Mouse (Mus musculus) lung, adult 2 months (tissue): Measurements from ENCODE around the gene Mfsd5. TPM values are rescaled to one million over a fixed set of nuclear protein-coding genes. Genes with fewer than 3 reads are reported as not detected.

ENCODE experiments used
- DNase-seq: peaks from one replicate; pipeline ENCODE4 v3.0.0; 2022
- H3K4me1 ChIP-seq: fragments of 200-500 bp; 2 replicates; pipeline ENCODE4 v1.6.1; 2011; ENCODE audit warnings: low read length; ENCODE audit not compliant: control insufficient read depth, insufficient read depth
- H3K4me3 ChIP-seq: fragments of 200-500 bp; replicated peaks from 2 replicates; pipeline ENCODE3; 2011; ENCODE audit warnings: low read depth, mild to moderate bottlenecking, control low read depth, low read length; ENCODE audit errors: extremely low read depth
- CTCF ChIP-seq: fragments of 200-500 bp; IDR thresholded peaks from 2 replicates; pipeline ENCODE4 v1.5.1; 2011; ENCODE audit warnings: mild to moderate bottlenecking, low read length, control low read depth; ENCODE audit not compliant: insufficient read depth
- POLR2A ChIP-seq: fragments of 200-500 bp; IDR thresholded peaks from 2 replicates; pipeline ENCODE4 v1.6.1; 2011; ENCODE audit warnings: low read depth, mild to moderate bottlenecking, control low read depth, low read length, borderline replicate concordance; ENCODE audit errors: extremely low read depth
- WGBS: fragments of 180-500 bp; shearing (Covaris S2); methylation state at CpG from one replicate; pipeline ENCODE4 v1.1.7; 2018; 5-methylcytosine and 5-hydroxymethylcytosine counted together
- polyA plus RNA-seq: library from polyadenylated mRNA; depleted of rRNA; stranded (reverse); fragments of >200 nt; gene quantifications from 2 replicates; pipeline ENCODE4 v1.2.3, GENCODE M21; 2012

Gene Mfsd5
- polyA plus RNA-seq, 1 experiment = 95.4 TPM

DNA sequence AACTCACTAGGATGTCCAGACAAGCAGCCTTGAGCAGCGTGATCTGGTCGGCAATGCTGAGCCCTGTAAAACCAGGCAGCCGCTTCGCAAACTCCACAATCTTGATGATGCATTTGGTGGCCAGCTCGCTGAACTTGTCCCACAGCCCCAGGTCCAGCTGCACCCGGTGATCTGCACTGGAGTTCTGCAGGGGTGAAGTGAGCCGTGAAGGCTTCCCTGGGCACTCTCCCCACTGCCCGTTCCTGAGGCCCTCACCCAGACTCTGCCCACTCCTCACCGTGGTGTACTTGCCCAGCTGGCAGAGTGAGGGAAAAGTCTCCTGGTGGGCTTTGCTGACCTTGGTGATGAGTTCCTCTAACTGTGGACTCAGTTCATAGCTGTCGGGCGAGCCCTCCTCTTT, 39.4 kb upstream of the Mfsd5 start:
- Histone ChIP-seq H3K4me1 (peaks cover 36% of the 10 kb centered on the region), H3K4me3 (no peak overlapping the region)
- 68% methylated on average over 11 of the region's 11 CpGs for WGBS
- TF ChIP-seq CTCF = no peak
- no peak for TF ChIP-seq POLR2A
- no peak for DNase-seq

GRCm38 (mm10) chr15:102240607-102241006, 38.6 kb upstream of the Mfsd5 start:
- WGBS = 58% methylated on average over 4 of the region's 4 CpGs

GRCm38 (mm10) chr15:102242404-102243228, 36.6 kb upstream of the Mfsd5 start:
- 50% methylated on average over 12 of the region's 12 CpGs for WGBS
- H3K4me3 ChIP-seq = peak overlapping the region; percentile 67
- TF ChIP-seq CTCF = no peak
- TF ChIP-seq POLR2A = no peak
- peaks cover 30% of the 10 kb centered on the region for H3K4me1 ChIP-seq
- DNase-seq = peak; percentile 34

More at GRCm38 (mm10) chr15:102240607-102241006, 38.6 kb upstream of the Mfsd5 start:
- no peak for DNase-seq
- peak; percentile 20; the same call in 1 of the 2 replicates for TF ChIP-seq POLR2A
- no peak for TF ChIP-seq CTCF
- Histone ChIP-seq H3K4me3 (no peak overlapping the region), H3K4me1 (peaks cover 33% of the 10 kb centered on the region)

GRCm38 (mm10) chr15:102243229-102244190, 35.7 kb upstream of the Mfsd5 start:
- peaks cover 30% of the 10 kb centered on the region for H3K4me1 ChIP-seq
- TF ChIP-seq POLR2A (peak; percentile 81; the same call in 1 of the 2 replicates), CTCF (no peak)
- H3K4me3 ChIP-seq = peak overlapping the region; percentile 67
- WGBS = 2% methylated on average over 22 of the region's 22 CpGs
- DNase-seq = peak; percentile 91

DNA sequence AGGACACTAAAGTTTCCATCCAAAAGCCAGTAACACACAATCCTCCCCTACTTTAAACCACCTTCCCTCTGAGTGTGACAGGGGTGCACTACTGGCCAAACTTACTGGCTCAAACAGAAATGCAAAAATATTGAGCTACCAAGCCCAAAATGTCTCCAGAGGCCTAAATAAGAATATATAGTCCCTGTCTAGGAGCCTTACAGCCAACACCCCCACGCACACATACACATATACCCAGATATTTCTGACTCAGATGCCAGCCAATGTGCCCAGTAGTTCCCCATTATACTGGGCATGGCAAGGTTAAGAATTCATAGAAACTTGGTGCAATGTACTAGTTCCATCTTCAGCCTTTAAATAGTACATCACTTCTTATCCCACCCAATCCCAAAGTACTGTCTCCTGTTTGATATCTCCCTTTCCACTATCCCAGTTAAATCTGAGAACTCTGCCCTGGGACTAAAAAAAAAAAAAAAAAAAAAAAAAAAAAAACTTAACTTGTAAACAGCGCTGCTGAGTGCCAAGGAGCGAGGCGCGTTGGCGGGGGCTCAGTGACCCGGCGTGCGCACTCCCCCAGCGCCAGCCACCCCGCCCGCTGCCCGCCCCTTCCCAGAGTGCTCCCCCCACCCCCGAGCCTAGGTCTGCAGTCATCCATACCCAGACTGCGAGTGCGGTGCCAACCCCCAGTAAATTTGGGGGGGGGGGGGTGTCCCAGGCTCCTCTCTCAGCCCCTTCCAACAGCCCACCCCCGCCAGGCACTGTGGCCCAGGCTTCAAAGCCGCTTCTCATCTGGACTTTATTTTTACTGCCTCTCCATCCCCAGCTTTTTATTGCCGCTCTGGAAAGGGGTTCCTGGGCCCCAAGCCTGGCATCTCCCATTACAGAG, 34.7 kb upstream of the Mfsd5 start:
- TF ChIP-seq CTCF (no peak), POLR2A (no peak)
- Histone ChIP-seq H3K4me1 (peaks cover 31% of the 10 kb centered on the region), H3K4me3 (peak overlapping the region; percentile 74)
- WGBS = 5% methylated on average over 19 of the region's 19 CpGs
- no peak for DNase-seq

- WGBS = 5% methylated on average over 14 of the region's 14 CpGs
- no peak for DNase-seq
- no peak for TF ChIP-seq CTCF
- peak; percentile 68; the same call in 1 of the 2 replicates for TF ChIP-seq POLR2A
- H3K4me1 ChIP-seq = peaks cover 31% of the 10 kb centered on the region
- H3K4me3 ChIP-seq = peak overlapping the region; percentile 74
Measured at GRCm38 (mm10) chr15:102245461-102245881, 33.8 kb upstream of the Mfsd5 start.

DNA sequence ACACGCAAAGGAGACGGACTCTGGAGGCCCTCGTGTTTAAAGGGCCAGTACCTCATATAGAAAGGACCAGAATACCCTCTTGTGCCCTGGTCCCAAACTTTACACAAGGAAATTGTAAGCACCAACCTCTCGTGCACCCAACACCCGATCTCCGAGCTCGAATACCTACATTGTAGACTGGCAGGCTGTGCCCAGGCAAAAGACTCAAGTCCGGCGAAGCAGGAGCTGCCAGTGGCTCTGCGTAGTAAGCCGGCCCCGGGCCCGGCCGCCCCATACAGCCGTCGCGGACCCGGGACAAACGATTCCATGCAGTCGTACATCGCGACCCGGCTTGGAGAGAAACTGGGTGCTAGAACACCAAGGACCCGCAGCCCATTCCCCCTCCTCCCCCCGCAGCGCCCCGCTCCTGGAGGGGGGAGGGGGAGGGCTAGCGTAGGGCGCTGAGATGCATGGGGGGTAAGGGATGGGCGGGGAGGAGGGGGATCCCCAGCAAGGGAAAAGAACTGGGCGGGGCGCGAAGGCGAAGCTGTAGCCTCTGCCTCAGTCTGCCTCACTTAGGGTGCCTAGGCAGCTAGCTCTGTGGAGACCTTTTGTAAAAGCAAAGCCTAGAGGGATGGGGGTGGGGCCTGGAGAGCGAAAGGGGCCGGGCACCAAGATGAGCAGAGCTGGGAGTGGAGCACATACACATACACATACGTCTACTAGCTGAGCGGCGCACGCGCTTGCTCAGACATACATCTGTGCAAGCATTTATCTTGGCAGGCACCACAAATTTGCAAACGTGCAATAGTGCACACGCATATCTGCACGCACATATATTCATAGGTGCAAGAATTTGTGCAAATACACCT, 33.1 kb upstream of the Mfsd5 start:
- peak; percentile 74 for DNase-seq
- TF ChIP-seq POLR2A (peak; percentile 90; the same call in 1 of the 2 replicates), CTCF (no peak)
- H3K4me3 ChIP-seq = peak overlapping the region; percentile 74
- H3K4me1 ChIP-seq = peaks cover 27% of the 10 kb centered on the region
- under 1% methylated on average over 41 of the region's 44 CpGs for WGBS

DNA sequence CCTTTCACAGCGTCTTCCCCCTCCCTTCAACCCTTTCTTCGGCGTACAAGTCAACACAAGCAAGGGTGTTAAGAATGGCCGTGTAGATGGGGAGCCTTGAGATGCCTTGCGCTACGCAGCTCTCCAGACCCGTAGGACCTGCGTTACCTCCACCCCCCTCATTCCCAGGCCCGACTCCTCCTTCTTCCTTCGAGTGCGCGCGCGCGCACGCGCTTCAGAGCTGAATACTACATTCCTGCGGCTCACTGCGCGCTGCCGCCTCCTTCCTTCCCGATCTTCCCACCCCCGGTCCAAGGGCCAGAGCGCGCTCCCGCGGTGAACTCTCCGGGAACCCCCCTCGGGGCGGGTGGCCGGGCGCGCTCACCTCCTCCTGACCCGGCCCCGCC, 32.4 kb upstream of the Mfsd5 start:
- peaks cover 23% of the 10 kb centered on the region for H3K4me1 ChIP-seq
- no peak for TF ChIP-seq CTCF
- TF ChIP-seq POLR2A = peak; percentile 96; the same call in 1 of the 2 replicates
- peak overlapping the region; percentile 74 for H3K4me3 ChIP-seq
- peak; percentile 95 for DNase-seq
- under 1% methylated on average over 25 of the region's 35 CpGs for WGBS
